Mouse (Mus musculus) hindbrain, postnatal 0 days (tissue): ENCODE data around the gene Actn3. TPM values are rescaled to one million over a fixed set of nuclear protein-coding genes. Genes with fewer than 3 reads are reported as not detected.

Source experiments
- ATAC-seq: fragments of 200-750 bp; cut with Nextera tagmentation; 2 replicates; pipeline ENCODE4 v1.8.0; 2017; ENCODE audit warnings: mild to moderate bottlenecking, moderate TSS enrichment, moderate library complexity
- DNase-seq: peaks from one replicate; pipeline ENCODE4 v3.0.0-alpha.2; 2015; ENCODE audit warnings: low spot score
- H3K27ac ChIP-seq: fragments of 300-500 bp; sonication (generic); 2 replicates; pipeline ENCODE4 v1.5.1; 2014; ENCODE audit warnings: mild to moderate bottlenecking
- H3K27me3 ChIP-seq: fragments of 300-500 bp; sonication (generic); 2 replicates; pipeline ENCODE4 v1.6.1; 2014; ENCODE audit warnings: low read length, mixed read lengths; ENCODE audit not compliant: insufficient read depth
- H3K36me3 ChIP-seq: fragments of 300-500 bp; sonication (generic); 2 replicates; pipeline ENCODE4 v1.6.1; 2014; ENCODE audit warnings: low read length, mixed read lengths; ENCODE audit not compliant: insufficient read depth
- H3K4me1 ChIP-seq: fragments of 300-500 bp; sonication (generic); 2 replicates; pipeline ENCODE4 v1.6.1; 2014; ENCODE audit warnings: antibody characterized with exemption, low read length, mixed read lengths; ENCODE audit not compliant: insufficient read depth
- H3K4me2 ChIP-seq: fragments of 300-500 bp; sonication (generic); 2 replicates; pipeline ENCODE4 v1.6.1; 2014; ENCODE audit warnings: low read depth, mild to moderate bottlenecking, low read length, moderate library complexity, mixed read lengths
- H3K4me3 ChIP-seq: fragments of 300-500 bp; sonication (generic); 2 replicates; pipeline ENCODE4 v1.5.1; 2014; ENCODE audit warnings: low read length
- H3K9ac ChIP-seq: fragments of 300-500 bp; sonication (generic); replicated peaks from 2 replicates; pipeline ENCODE4 v1.6.1; 2014; ENCODE audit warnings: mild to moderate bottlenecking, low read length, moderate library complexity, mixed read lengths
- H3K9me3 ChIP-seq: fragments of 300-500 bp; sonication (generic); 2 replicates; pipeline ENCODE4 v1.6.1; 2016; ENCODE audit warnings: low read length, mixed read lengths
- CTCF ChIP-seq: IDR thresholded peaks from 2 replicates; pipeline ENCODE4 v1.5.1; 2016; ENCODE audit warnings: antibody characterized with exemption, control low read depth, low read depth
- WGBS: fragments of 180-500 bp; shearing (Covaris S2); extraction: QIAGEN DNeasy Blood & Tissue Kit; methylation state at CpG from one replicate; pipeline ENCODE4 v1.1.7; 2014; 5-methylcytosine and 5-hydroxymethylcytosine counted together
- polyA plus RNA-seq: library from polyadenylated mRNA; unstranded; fragments of >200 nt; fragmentation: Nextera tagmentation; extraction: Ambion mirVana; gene quantifications from 2 replicates; pipeline ENCODE4 v1.2.1, GENCODE M21; 2015
- total RNA-seq: library from RNA; depleted of rRNA; stranded (reverse); fragments of >200 nt; gene quantifications from 2 replicates; pipeline ENCODE4 v1.2.3, GENCODE M21; 2014

The Actn3 gene
- total and polyA plus RNA-seq, 2 experiments from 2014 or later: 3.8 to 6.8 TPM

DNA sequence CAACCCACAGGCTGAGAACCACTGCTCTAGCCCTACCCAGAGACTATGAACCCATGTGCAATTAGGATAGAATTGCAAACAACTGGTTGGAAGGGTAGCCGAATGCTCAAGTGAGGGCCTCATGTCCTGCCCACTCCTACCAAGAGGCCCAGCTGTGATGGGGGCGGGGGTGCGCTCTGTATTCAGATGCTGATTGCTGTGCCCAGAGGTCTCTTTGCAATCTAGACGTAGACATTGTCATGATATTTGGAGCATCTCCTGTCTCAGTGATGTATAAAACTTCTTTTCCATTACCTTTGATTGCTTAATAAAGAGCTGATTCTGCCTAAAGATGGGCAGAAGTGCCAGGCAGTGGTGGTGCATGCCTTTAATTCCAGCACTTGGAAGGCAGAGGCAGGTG lies 27.9 kb downstream of the Actn3 start:
- Histone ChIP-seq H3K9ac (no peak overlapping the region), H3K27me3 (no peaks in the 10 kb centered on the region), H3K27ac (no peak overlapping the region), H3K9me3 (no peaks in the 10 kb centered on the region), H3K4me3 (no peak overlapping the region), H3K4me2 (no peak overlapping the region), H3K36me3 (no peaks in the 10 kb centered on the region), H3K4me1 (no peaks in the 10 kb centered on the region)
- TF ChIP-seq CTCF: no peak
- DNase-seq (no peak), ATAC-seq (no peak)
- WGBS: 47% methylated on average over 4 of the region's 4 CpGs

DNA sequence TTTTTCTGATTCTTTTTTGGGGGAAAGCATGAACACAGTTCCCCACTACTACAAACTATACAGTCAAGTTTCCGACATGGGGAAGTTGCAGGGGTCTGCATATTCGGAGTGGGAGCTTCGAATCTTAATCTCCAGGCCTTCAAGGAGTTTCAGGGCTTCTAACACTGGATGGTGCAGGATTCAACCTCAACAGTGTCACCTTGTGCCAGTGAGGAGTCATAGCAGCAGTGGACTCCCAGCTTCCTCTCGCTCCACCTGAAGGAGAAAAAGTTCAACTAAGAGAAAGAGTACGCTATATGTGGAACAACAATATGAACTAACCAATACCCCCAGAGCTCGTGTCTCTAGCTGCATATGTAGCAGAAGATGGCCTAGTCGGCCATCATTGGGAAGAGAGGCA lies 30.2 kb downstream of the Actn3 start:
- Histone ChIP-seq H3K4me3 (no peak overlapping the region), H3K36me3 (no peaks in the 10 kb centered on the region), H3K9me3 (no peaks in the 10 kb centered on the region), H3K27ac (no peak overlapping the region), H3K27me3 (no peaks in the 10 kb centered on the region), H3K4me1 (no peaks in the 10 kb centered on the region), H3K9ac (no peak overlapping the region), H3K4me2 (no peak overlapping the region)
- ATAC-seq (no peak), DNase-seq (peak; percentile 62)
- 37% methylated on average over 7 of the region's 7 CpGs for WGBS
- peak; percentile 73 for TF ChIP-seq CTCF

- no peak for TF ChIP-seq CTCF
- WGBS: 71% methylated on average over 2 of the region's 2 CpGs
- Histone ChIP-seq H3K27ac (no peak overlapping the region), H3K4me3 (no peak overlapping the region), H3K9me3 (no peaks in the 10 kb centered on the region), H3K9ac (no peak overlapping the region), H3K36me3 (no peaks in the 10 kb centered on the region), H3K4me2 (no peak overlapping the region), H3K4me1 (no peaks in the 10 kb centered on the region), H3K27me3 (0 out of 2 replicates have a peak, but pooled peaks cover 5% of the 10 kb centered on the region)
- ATAC-seq (no peak), DNase-seq (no peak)
Measured at GRCm38 (mm10) chr19:4845846-4846245, 31.9 kb downstream of the Actn3 start.

DNA sequence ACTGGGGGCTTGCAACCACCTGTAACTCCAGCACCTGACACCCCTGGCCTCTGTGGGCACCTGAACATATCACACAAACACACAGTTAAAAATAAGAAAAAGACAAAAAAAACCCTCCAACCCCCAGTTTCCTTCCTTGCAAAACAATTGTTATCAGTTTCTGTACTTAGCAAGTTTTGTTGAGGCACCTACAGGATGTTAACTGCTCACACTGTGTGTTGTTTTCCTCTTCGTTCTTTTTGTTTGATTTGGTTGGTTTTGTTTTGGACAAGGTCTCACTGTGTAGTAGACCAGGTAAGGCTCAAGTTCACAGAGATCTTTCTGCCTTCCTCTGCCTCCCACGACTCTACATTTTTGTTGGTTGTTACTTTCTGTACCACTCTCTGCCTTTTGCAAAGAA lies 35.1 kb downstream of the Actn3 start:
- no peak for DNase-seq
- no peak for TF ChIP-seq CTCF
- 65% methylated on average over 2 of the region's 2 CpGs for WGBS
- Histone ChIP-seq H3K4me1 (peaks cover 6% of the 10 kb centered on the region; the same call in 1 of the 2 replicates), H3K36me3 (no peaks in the 10 kb centered on the region), H3K4me3 (no peak overlapping the region), H3K27ac (no peak overlapping the region), H3K27me3 (peaks cover 13% of the 10 kb centered on the region; the same call in 1 of the 2 replicates), H3K9me3 (no peaks in the 10 kb centered on the region), H3K9ac (no peak overlapping the region), H3K4me2 (no peak overlapping the region)
- no peak for ATAC-seq

- H3K4me3 ChIP-seq: no peak overlapping the region
- no peak for TF ChIP-seq CTCF
- no peaks in the 10 kb centered on the region for H3K36me3 ChIP-seq
- DNase-seq (no peak), ATAC-seq (no peak)
- H3K27me3 ChIP-seq: peaks cover 13% of the 10 kb centered on the region; the same call in 1 of the 2 replicates
- H3K4me2 ChIP-seq: no peak overlapping the region
- no peak overlapping the region for H3K9ac ChIP-seq
- H3K27ac ChIP-seq: no peak overlapping the region
- WGBS: 86% methylated on average over 9 of the region's 9 CpGs
- H3K9me3 ChIP-seq: no peaks in the 10 kb centered on the region
- H3K4me1 ChIP-seq: peaks cover 6% of the 10 kb centered on the region; the same call in 1 of the 2 replicates
Measured at GRCm38 (mm10) chr19:4840848-4841247, 36.9 kb downstream of the Actn3 start.

DNA sequence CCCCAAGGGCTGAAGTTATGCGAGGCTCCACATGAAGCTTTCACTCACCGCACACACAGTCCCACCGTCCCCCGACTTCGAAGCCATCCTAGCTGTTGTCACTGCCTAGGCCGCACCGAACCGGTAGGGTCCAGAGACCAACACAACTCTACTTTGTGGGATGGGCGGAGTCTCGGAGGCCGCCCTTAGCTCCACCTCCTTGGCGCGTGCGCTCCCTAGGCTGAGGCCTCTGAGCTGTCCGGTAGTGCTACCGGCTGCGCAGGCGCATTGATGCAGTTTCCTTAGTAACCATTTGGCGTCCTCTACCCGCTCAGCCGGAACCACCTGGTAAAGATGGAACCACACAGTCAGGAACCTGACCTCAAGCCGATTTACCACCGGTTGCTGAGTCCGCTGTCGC lies 38.6 kb downstream of the Actn3 start, which contains the start of the genes Ccs and Ccdc87:
Gene Ccs (minus strand): TSS at position 184 of the 400 bp plus-strand sequence.
Gene Ccdc87 (plus strand): TSS at position 218 of the 400 bp plus-strand sequence.
- peak within 1 kb of the TSS; percentile 98 for H3K4me2 ChIP-seq
- DNase-seq: peak; percentile 98
- ATAC-seq: peak; percentile 98
- peak within 1 kb of the TSS; percentile 59 for H3K9ac ChIP-seq
- TF ChIP-seq CTCF: no peak; the same call in none of the 2 replicates
- no peaks in the 10 kb centered on the region for H3K9me3 ChIP-seq
- peaks cover 13% of the 10 kb centered on the region; the same call in 1 of the 2 replicates for H3K27me3 ChIP-seq
- H3K4me3 ChIP-seq: peak within 1 kb of the TSS; percentile 67
- under 1% methylated on average over 25 of the region's 25 CpGs for WGBS
- H3K27ac ChIP-seq: peak within 1 kb of the TSS; percentile 37; the same call in 1 of the 2 replicates
- H3K4me1 ChIP-seq: peaks cover 6% of the 10 kb centered on the region; the same call in 1 of the 2 replicates
- H3K36me3 ChIP-seq: no peaks in the 10 kb centered on the region

DNA sequence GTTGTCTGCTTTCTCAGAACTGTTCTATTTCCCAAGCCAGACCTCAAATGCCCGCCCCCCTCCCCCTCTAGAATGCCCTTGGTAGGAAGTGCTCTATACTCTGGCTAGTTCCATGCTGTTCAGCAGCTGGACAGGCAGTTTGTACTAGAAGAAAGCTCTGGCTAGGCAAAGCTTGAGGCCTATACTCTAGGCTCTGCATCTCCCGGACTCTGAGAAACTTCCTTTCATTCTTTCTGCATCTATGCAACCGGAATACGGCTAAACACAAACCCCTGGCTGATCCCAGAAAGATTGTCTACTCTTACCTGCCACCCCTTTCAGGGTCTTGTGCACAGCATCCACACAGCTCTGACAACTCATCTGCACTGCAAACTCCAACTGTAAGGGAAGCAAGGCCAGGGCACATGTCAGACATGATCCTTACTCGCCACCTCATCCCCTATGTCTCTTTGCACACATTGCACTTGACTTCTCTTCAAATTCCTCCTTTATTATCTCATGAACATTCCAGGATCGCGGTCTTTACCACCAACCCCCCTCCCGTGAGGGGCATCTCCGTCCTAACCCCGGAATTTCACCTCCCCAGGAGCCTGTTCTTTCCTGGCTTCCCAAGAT lies 39.1 kb downstream of the Actn3 start:
- Histone ChIP-seq H3K27ac (peak overlapping the region; percentile 37; the same call in 1 of the 2 replicates), H3K9ac (peak overlapping the region; percentile 59), H3K36me3 (no peaks in the 10 kb centered on the region), H3K4me1 (peaks cover 6% of the 10 kb centered on the region; the same call in 1 of the 2 replicates), H3K27me3 (peaks cover 13% of the 10 kb centered on the region; the same call in 1 of the 2 replicates), H3K9me3 (no peaks in the 10 kb centered on the region), H3K4me2 (peak overlapping the region; percentile 98), H3K4me3 (peak overlapping the region; percentile 67)
- DNase-seq: no peak
- 28% methylated on average over 10 of the region's 10 CpGs for WGBS
- TF ChIP-seq CTCF: no peak
- no peak; the same call in 1 of the 2 replicates for ATAC-seq
